Mouse (Mus musculus): Measurements from ENCODE around the gene Arl4c. TPM values are rescaled to one million over a fixed set of nuclear protein-coding genes. Genes with fewer than 3 reads are reported as not detected.

Gene Arl4c
- total RNA-seq (2021): 10 to 100 TPM; 32.4 to 34.2 TPM
- long read RNA-seq, experiment 1, transcript Arl4c-202 (1 exons, 3,997 nt): major isoform, 24 of 25 reads
- long read RNA-seq, experiment 1, partial matches to known transcripts: 0 of 25 reads
- long read RNA-seq, experiment 1, other reads (novel, unspliced or antisense): 1 of 25 reads
- long read RNA-seq, experiment 2, transcript Arl4c-202 (1 exons, 3,997 nt): major isoform, 39 of 41 reads
- long read RNA-seq, experiment 2, partial matches to known transcripts: 0 of 41 reads
- long read RNA-seq, experiment 2, other reads (novel, unspliced or antisense): 2 of 41 reads

GRCm38 (mm10) chr1:88701870-88702661 lies at the start of gene Arl4c:
Gene Arl4c, minus strand, starts transcription at chr1:88702221.
- DNase-seq (ENCODE audit: low spot score in 2 of 2): peak; percentile 71 to 85

- DNase-seq (ENCODE audit: low spot score in 2 of 2): no peak
Observed at GRCm38 (mm10) chr1:88751332-88751731, 49.3 kb upstream of the Arl4c start.

- DNase-seq (ENCODE audit: low spot score in 2 of 2): no peak
Observed at GRCm38 (mm10) chr1:88750576-88750975, 48.6 kb upstream of the Arl4c start.

GRCm38 (mm10) chr1:88750126-88750525 lies 48.1 kb upstream of the Arl4c start:
- peak in 1 of 2 experiments; percentile 32 for DNase-seq (ENCODE audit: low spot score in 2 of 2)

- no peak for DNase-seq (ENCODE audit: low spot score in 2 of 2)
Observed at GRCm38 (mm10) chr1:88749106-88749505, 47.1 kb upstream of the Arl4c start.

GRCm38 (mm10) chr1:88745256-88745655 lies 43.2 kb upstream of the Arl4c start:
- DNase-seq (ENCODE audit: low spot score in 2 of 2): peak; percentile 84 to 89

GRCm38 (mm10) chr1:88744261-88744660 lies 42.2 kb upstream of the Arl4c start:
- no peak for DNase-seq (ENCODE audit: low spot score in 2 of 2)

GRCm38 (mm10) chr1:88742372-88742771 lies 40.4 kb upstream of the Arl4c start:
- peak; percentile 52 for DNase-seq (ENCODE audit: low spot score in 2 of 2)

- DNase-seq (ENCODE audit: low spot score in 2 of 2): peak in 1 of 2 experiments; percentile 23
Observed at GRCm38 (mm10) chr1:88739546-88739945, 37.5 kb upstream of the Arl4c start.

- peak in 1 of 2 experiments; percentile 26 for DNase-seq (ENCODE audit: low spot score in 2 of 2)
Observed at GRCm38 (mm10) chr1:88738931-88739330, 36.9 kb upstream of the Arl4c start.

- DNase-seq (ENCODE audit: low spot score in 2 of 2): no peak
Observed at GRCm38 (mm10) chr1:88729496-88729895, 27.5 kb upstream of the Arl4c start.

- DNase-seq (ENCODE audit: low spot score in 2 of 2): no peak
Observed at GRCm38 (mm10) chr1:88727369-88727768, 25.3 kb upstream of the Arl4c start.

- DNase-seq (ENCODE audit: low spot score in 2 of 2): no peak
Observed at GRCm38 (mm10) chr1:88725716-88726115, 23.7 kb upstream of the Arl4c start.

GRCm38 (mm10) chr1:88720626-88721229 lies 18.7 kb upstream of the Arl4c start:
- DNase-seq (ENCODE audit: low spot score in 2 of 2): no peak

- DNase-seq (ENCODE audit: low spot score in 2 of 2): peak in 1 of 2 experiments; percentile 58
Observed at GRCm38 (mm10) chr1:88718563-88718962, 16.5 kb upstream of the Arl4c start.

GRCm38 (mm10) chr1:88717736-88718135 lies 15.7 kb upstream of the Arl4c start:
- no peak for DNase-seq (ENCODE audit: low spot score in 2 of 2)

GRCm38 (mm10) chr1:88712011-88712410 lies 10.0 kb upstream of the Arl4c start:
- DNase-seq (ENCODE audit: low spot score in 2 of 2): no peak

- no peak for DNase-seq (ENCODE audit: low spot score in 2 of 2)
Observed at GRCm38 (mm10) chr1:88708646-88709305, 6.8 kb upstream of the Arl4c start.

GRCm38 (mm10) chr1:88708191-88708590 lies 6.2 kb upstream of the Arl4c start:
- DNase-seq (ENCODE audit: low spot score in 2 of 2): no peak

GRCm38 (mm10) chr1:88707536-88707935 lies 5.5 kb upstream of the Arl4c start:
- no peak for DNase-seq (ENCODE audit: low spot score in 2 of 2)

- peak; percentile 93 to 95 for DNase-seq (ENCODE audit: low spot score in 2 of 2)
Observed at GRCm38 (mm10) chr1:88705799-88706198, 3.8 kb upstream of the Arl4c start.
